Mouse (Mus musculus): ENCODE measurements around the gene Smyd2.

GRCm38 (mm10) chr1:189882886-189883285, 39.3 kb downstream of the Smyd2 start:
- TF ChIP-seq CTCF (IDR thresholded peaks at IDR 0.05) (peak; percentile 90), EP300 (IDR thresholded peaks at IDR 0.05; ENCODE audit: insufficient read depth, low read depth, low read length) (0 out of 2 replicates have a peak, but pooled peaks have one; percentile 33), POLR2A (IDR thresholded peaks at IDR 0.05; ENCODE audit: insufficient read depth, low read depth, low read length) (no peak)

Measured in heart, adult 2 months (tissue).